Mouse (Mus musculus) hindbrain, embryonic 16.5 days (tissue): ENCODE measurements around the gene Mrnip. TPM values are rescaled to one million over a fixed set of nuclear protein-coding genes. Genes with fewer than 3 reads are reported as not detected.

ENCODE experiments used
- ATAC-seq: fragments of 200-750 bp; cut with Nextera tagmentation; 2 replicates; pipeline ENCODE4 v1.8.0; 2017; ENCODE audit warnings: moderate TSS enrichment, moderate library complexity
- H3K27ac ChIP-seq: fragments of 300-500 bp; sonication (generic); 2 replicates; pipeline ENCODE4 v1.5.1; 2014; ENCODE audit warnings: low read depth, mild to moderate bottlenecking, control low read depth, low read length, moderate library complexity
- H3K27me3 ChIP-seq: fragments of 300-500 bp; sonication (generic); replicated peaks from 2 replicates; pipeline ENCODE4 v1.6.1; 2014; ENCODE audit warnings: low read length; ENCODE audit not compliant: control insufficient read depth, insufficient read depth
- H3K36me3 ChIP-seq: fragments of 300-500 bp; sonication (generic); 2 replicates; pipeline ENCODE4 v1.6.1; 2014; ENCODE audit warnings: mild to moderate bottlenecking, low read length, moderate library complexity, mixed read lengths; ENCODE audit not compliant: control insufficient read depth, insufficient read depth
- H3K4me1 ChIP-seq: fragments of 300-500 bp; sonication (generic); 2 replicates; pipeline ENCODE4 v1.6.1; 2014; ENCODE audit warnings: low read depth, low read length; ENCODE audit not compliant: control insufficient read depth, insufficient read depth
- H3K4me2 ChIP-seq: fragments of 300-500 bp; sonication (generic); 2 replicates; pipeline ENCODE4 v1.6.1; 2014; ENCODE audit warnings: mild to moderate bottlenecking, low read length, control low read depth, moderate library complexity
- H3K4me3 ChIP-seq: fragments of 300-500 bp; sonication (generic); 2 replicates; pipeline ENCODE4 v1.5.1; 2014; ENCODE audit warnings: mild to moderate bottlenecking, low read length, control low read depth, moderate library complexity
- H3K9ac ChIP-seq: fragments of 300-500 bp; sonication (generic); 2 replicates; pipeline ENCODE4 v1.6.1; 2014; ENCODE audit warnings: low read depth, mild to moderate bottlenecking, control low read depth, low read length, moderate library complexity
- H3K9me3 ChIP-seq: fragments of 300-500 bp; sonication (generic); 2 replicates; pipeline ENCODE4 v1.6.1; 2014; ENCODE audit warnings: mild to moderate bottlenecking, low read length, moderate library complexity; ENCODE audit not compliant: control insufficient read depth
- WGBS: fragments of 180-500 bp; shearing (Covaris S2); extraction: QIAGEN DNeasy Blood & Tissue Kit; methylation state at CpG from one replicate; pipeline ENCODE4 v1.1.7; 2014; 5-methylcytosine and 5-hydroxymethylcytosine counted together
- polyA plus RNA-seq: library from polyadenylated mRNA; unstranded; fragments of >200 nt; fragmentation: Nextera tagmentation; extraction: Ambion mirVana; gene quantifications from 2 replicates; pipeline ENCODE4 v1.2.1, GENCODE M21; 2015

Mrnip gene
- polyA plus RNA-seq, 1 experiment from 2014 or later: 39.1 TPM

DNA sequence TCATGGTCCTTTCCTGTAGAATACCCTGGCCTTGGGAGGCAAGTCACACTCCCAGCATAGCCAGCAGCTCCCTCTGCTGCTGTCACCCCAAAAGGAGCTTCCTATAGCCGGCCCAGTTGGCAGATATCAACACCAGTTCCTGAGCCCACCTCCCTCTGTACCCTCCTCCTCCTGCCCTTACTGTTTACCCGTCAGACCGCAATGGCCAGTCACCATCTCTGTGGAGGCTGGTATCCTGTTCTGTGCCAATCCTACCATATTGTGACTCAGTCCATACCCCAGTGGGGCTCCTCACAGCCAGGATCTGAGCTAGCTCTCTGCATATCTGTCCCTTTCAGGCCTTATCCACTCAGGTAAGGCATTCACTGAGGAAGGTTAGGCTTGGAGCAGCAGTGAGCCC lies 28.7 kb upstream of the Mrnip start:
- H3K4me2 ChIP-seq: no peak overlapping the region
- ATAC-seq: no peak
- 89% methylated on average over 3 of the region's 3 CpGs for WGBS

GRCm38 (mm10) chr11:50146121-50146520 lies 28.1 kb upstream of the Mrnip start:
- no peak for ATAC-seq
- WGBS: 94% methylated on average over 13 of the region's 13 CpGs
- Histone ChIP-seq H3K9ac (no peak overlapping the region), H3K36me3 (peaks cover 66% of the 10 kb centered on the region), H3K4me3 (no peak overlapping the region), H3K4me2 (no peak overlapping the region), H3K9me3 (no peaks in the 10 kb centered on the region), H3K4me1 (no peaks in the 10 kb centered on the region), H3K27ac (no peak overlapping the region), H3K27me3 (no peaks in the 10 kb centered on the region)

More for the DNA sequence above, 28.7 kb upstream of the Mrnip start:
- Histone ChIP-seq H3K27me3 (no peaks in the 10 kb centered on the region), H3K9ac (no peak overlapping the region), H3K27ac (no peak overlapping the region), H3K4me3 (no peak overlapping the region), H3K36me3 (peaks cover 65% of the 10 kb centered on the region), H3K9me3 (no peaks in the 10 kb centered on the region), H3K4me1 (no peaks in the 10 kb centered on the region)

GRCm38 (mm10) chr11:50147267-50147957 lies 26.8 kb upstream of the Mrnip start:
- no peak overlapping the region for H3K4me3 ChIP-seq
- no peak overlapping the region for H3K27ac ChIP-seq
- H3K36me3 ChIP-seq: peaks cover 68% of the 10 kb centered on the region
- H3K9ac ChIP-seq: no peak overlapping the region
- H3K4me2 ChIP-seq: no peak overlapping the region
- WGBS: 85% methylated on average over 9 of the region's 9 CpGs
- H3K4me1 ChIP-seq: no peaks in the 10 kb centered on the region
- no peaks in the 10 kb centered on the region for H3K9me3 ChIP-seq
- no peak for ATAC-seq
- no peaks in the 10 kb centered on the region for H3K27me3 ChIP-seq

- H3K9me3 ChIP-seq: no peaks in the 10 kb centered on the region
- no peaks in the 10 kb centered on the region for H3K4me1 ChIP-seq
- H3K9ac ChIP-seq: no peak overlapping the region
- H3K27me3 ChIP-seq: no peaks in the 10 kb centered on the region
- H3K4me3 ChIP-seq: no peak overlapping the region
- H3K36me3 ChIP-seq: peaks cover 67% of the 10 kb centered on the region
- 94% methylated on average over 11 of the region's 11 CpGs for WGBS
- no peak overlapping the region for H3K4me2 ChIP-seq
- ATAC-seq: no peak
- H3K27ac ChIP-seq: no peak overlapping the region
Measured at GRCm38 (mm10) chr11:50147958-50148476, 26.2 kb upstream of the Mrnip start.

GRCm38 (mm10) chr11:50149200-50149599 lies 25.0 kb upstream of the Mrnip start:
- Histone ChIP-seq H3K27ac (no peak overlapping the region), H3K36me3 (peaks cover 68% of the 10 kb centered on the region), H3K9ac (no peak overlapping the region), H3K4me2 (no peak overlapping the region), H3K9me3 (no peaks in the 10 kb centered on the region), H3K27me3 (no peaks in the 10 kb centered on the region), H3K4me1 (no peaks in the 10 kb centered on the region), H3K4me3 (no peak overlapping the region)
- WGBS: 88% methylated on average over 7 of the region's 7 CpGs
- ATAC-seq: no peak

DNA sequence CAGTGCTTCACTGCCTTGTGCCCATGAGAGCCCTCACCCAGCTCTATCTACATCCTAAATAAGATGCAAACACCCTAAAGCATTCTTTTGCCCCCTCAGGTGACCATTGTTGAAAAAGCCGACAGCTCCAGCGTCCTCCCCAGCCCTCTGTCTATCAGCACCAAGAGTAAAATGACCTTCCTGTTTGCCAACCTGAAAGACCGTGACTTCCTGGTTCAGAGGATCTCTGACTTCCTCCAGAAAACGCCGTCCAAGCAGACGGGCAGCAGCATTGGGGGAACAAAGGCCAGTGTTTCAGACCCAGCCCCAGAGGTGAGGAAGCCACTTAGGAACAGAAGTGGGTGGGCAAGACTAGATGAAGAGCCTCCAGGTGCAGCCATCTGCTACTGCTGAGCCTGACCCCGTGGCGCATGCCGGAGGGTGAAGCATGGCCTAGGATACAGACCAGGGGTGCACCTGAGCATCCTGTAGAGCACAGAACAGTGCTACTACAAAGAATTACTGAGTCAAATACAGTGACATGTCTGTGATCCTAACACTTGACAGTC lies 24.6 kb upstream of the Mrnip start:
- no peak overlapping the region for H3K4me3 ChIP-seq
- 88% methylated on average over 9 of the region's 9 CpGs for WGBS
- ATAC-seq: no peak
- no peak overlapping the region for H3K4me2 ChIP-seq
- no peaks in the 10 kb centered on the region for H3K27me3 ChIP-seq
- no peak overlapping the region for H3K27ac ChIP-seq
- peaks cover 70% of the 10 kb centered on the region for H3K36me3 ChIP-seq
- no peaks in the 10 kb centered on the region for H3K4me1 ChIP-seq
- H3K9me3 ChIP-seq: no peaks in the 10 kb centered on the region
- H3K9ac ChIP-seq: no peak overlapping the region

DNA sequence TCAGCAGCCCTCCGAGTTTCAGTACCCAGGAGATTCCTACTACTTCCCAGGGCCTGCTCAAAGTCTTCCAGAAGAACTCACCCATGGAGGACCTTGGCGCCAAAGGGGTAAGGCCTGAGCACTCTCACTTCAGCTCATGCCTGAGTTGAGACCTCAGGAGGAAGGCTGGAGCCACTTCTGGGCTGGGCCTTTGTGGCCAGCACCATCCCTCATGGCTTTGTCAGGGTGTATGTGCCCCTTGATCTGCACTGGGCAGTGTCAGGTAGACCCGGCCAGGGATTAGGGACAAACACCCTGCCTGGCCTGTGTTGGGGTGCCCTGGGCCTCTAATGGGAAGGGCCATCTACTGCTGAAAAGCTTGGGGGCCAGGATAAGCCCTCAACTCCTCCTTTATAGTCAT lies 22.9 kb upstream of the Mrnip start:
- Histone ChIP-seq H3K9ac (no peak overlapping the region), H3K36me3 (peaks cover 61% of the 10 kb centered on the region), H3K4me1 (no peaks in the 10 kb centered on the region), H3K4me3 (no peak overlapping the region), H3K27ac (no peak overlapping the region), H3K4me2 (no peak overlapping the region), H3K27me3 (no peaks in the 10 kb centered on the region), H3K9me3 (no peaks in the 10 kb centered on the region)
- WGBS: 80% methylated on average over 3 of the region's 3 CpGs
- ATAC-seq: no peak

GRCm38 (mm10) chr11:50154166-50154565 lies 20.1 kb upstream of the Mrnip start:
- no peak overlapping the region for H3K9ac ChIP-seq
- 67% methylated on average over 9 of the region's 9 CpGs for WGBS

GRCm38 (mm10) chr11:50154777-50155520 lies 19.3 kb upstream of the Mrnip start:
- Histone ChIP-seq H3K4me2 (no peak overlapping the region), H3K27ac (no peak overlapping the region), H3K4me1 (no peaks in the 10 kb centered on the region), H3K4me3 (no peak overlapping the region), H3K9me3 (no peaks in the 10 kb centered on the region), H3K27me3 (no peaks in the 10 kb centered on the region), H3K36me3 (peaks cover 70% of the 10 kb centered on the region), H3K9ac (no peak overlapping the region)
- ATAC-seq: no peak
- WGBS: 85% methylated on average over 12 of the region's 12 CpGs

More at GRCm38 (mm10) chr11:50154166-50154565, 20.1 kb upstream of the Mrnip start:
- H3K27me3 ChIP-seq: no peaks in the 10 kb centered on the region
- no peak overlapping the region for H3K4me2 ChIP-seq
- H3K36me3 ChIP-seq: peaks cover 76% of the 10 kb centered on the region
- no peak overlapping the region for H3K4me3 ChIP-seq
- H3K4me1 ChIP-seq: no peaks in the 10 kb centered on the region
- ATAC-seq: no peak
- H3K9me3 ChIP-seq: no peaks in the 10 kb centered on the region
- H3K27ac ChIP-seq: no peak overlapping the region
